Mouse (Mus musculus) CD4-positive, CD25-positive, alpha-beta regulatory T cell (primary cell): Measurements from ENCODE around the gene Vmn1r214. TPM values are rescaled to one million over a fixed set of nuclear protein-coding genes. Genes with fewer than 3 reads are reported as not detected.

Experiments
- polyA plus RNA-seq: library from polyadenylated mRNA; unstranded; fragments of 100-300 nt; shearing (Covaris generic); gene quantifications from one replicate; pipeline ENCODE4 v1.2.1, GENCODE M21; 2017

The Vmn1r214 gene
- polyA plus RNA-seq = 0.08 TPM

GRCm38 (mm10) chr13:23030118-23030517 is at the start of gene Vmn1r214:
Gene Vmn1r214 (plus strand): TSS chr13:23030418.

GRCm38 (mm10) chr13:23007356-23007755 is 22.9 kb upstream of the Vmn1r214 start, which contains the start of gene Vmn1r213:
Gene Vmn1r213 (plus strand): TSS chr13:23007656.

GRCm38 (mm10) chr13:23067725-23068124 is 37.5 kb downstream of the Vmn1r214 start, which contains the start of gene Vmn1r215:
Gene Vmn1r215 (plus strand): TSS chr13:23068025.

Other genes with a start within 250 kb of the Vmn1r214 start
- not detected for gene Vmn1r209, start 220.7 kb upstream of the Vmn1r214 start, polyA plus RNA-seq
- gene Vmn1r210, start 199.1 kb upstream of the Vmn1r214 start, polyA plus RNA-seq = 0.11 TPM
- gene Vmn1r211, start 172.9 kb upstream of the Vmn1r214 start, polyA plus RNA-seq = not detected
- not detected for gene Vmn1r212, start 146.2 kb upstream of the Vmn1r214 start, polyA plus RNA-seq
- gene Vmn1r213, start 22.8 kb upstream of the Vmn1r214 start, polyA plus RNA-seq = not detected
- not detected for gene Vmn1r215, start 37.6 kb downstream of the Vmn1r214 start, polyA plus RNA-seq
- not detected for gene Vmn1r217, start 87.8 kb downstream of the Vmn1r214 start, polyA plus RNA-seq
- gene Vmn1r218, start 102.7 kb downstream of the Vmn1r214 start, polyA plus RNA-seq = 0.02 TPM
- not detected for gene Vmn1r219, start 128.9 kb downstream of the Vmn1r214 start, polyA plus RNA-seq
- not detected for gene Vmn1r220, start 157.6 kb downstream of the Vmn1r214 start, polyA plus RNA-seq
- not detected for gene Vmn1r221, start 183.7 kb downstream of the Vmn1r214 start, polyA plus RNA-seq
- 0.07 TPM for gene Vmn1r222, start 205.5 kb downstream of the Vmn1r214 start, polyA plus RNA-seq
- gene Vmn1r223, start 216.7 kb downstream of the Vmn1r214 start, polyA plus RNA-seq = not detected